Mouse (Mus musculus): Measurements from ENCODE around the gene Gadd45b. TPM values are rescaled to one million over a fixed set of nuclear protein-coding genes. Genes with fewer than 3 reads are reported as not detected.

The Gadd45b gene
- polyA plus RNA-seq, 1 experiment from 2014 or later: 21.2 TPM

DNA sequence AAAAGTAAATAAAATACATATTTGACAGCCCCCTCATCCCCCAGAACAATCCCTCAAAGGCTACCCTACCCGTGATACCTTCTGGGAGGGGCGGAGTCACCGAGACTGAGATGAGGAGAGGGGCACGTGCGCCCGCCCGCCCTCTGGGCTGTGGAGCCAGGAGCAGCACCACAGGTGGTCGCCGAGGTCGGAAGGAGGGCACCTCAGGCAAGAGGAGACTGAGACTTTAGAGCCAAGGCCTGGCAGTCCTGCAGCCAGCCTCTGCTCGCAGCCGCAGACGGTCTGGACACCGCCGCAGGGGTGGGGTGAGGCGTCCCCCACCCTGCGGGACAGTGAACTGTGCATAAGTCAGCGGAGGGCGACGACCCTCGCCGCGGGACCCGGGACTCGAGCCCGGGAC, 1.8 kb downstream of the Gadd45b start:
- no peak for DNase-seq (ENCODE audit: low spot score)
- 6% methylated on average over 26 of the region's 26 CpGs for WGBS
- peaks cover 57% of the 10 kb centered on the region for H3K4me1 ChIP-seq (replicated peaks; ENCODE audit: control insufficient read depth, insufficient read depth, low read length)

DNA sequence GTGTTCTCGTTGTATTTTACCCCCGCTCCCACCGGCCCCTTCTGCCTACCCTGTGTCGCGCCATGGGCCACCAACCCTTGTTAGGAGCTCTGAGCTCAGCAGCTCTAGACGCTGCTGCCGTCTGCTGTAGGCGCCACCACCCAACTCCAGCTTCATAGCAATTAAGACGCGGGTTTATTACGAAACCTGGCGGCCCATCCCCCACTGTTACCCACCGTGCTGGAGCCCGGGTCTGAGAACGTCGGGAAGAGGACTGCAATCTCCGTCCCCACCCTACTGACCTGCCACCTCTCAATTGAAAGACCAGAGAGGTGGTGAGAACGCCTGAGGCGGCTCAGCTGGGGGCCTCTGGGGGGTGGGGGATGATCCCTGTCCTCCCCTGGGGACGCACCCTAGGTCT, 2.3 kb downstream of the Gadd45b start:
- Histone ChIP-seq H3K4me3 (ENCODE audit: low read depth, low read length) (peak overlapping the region; percentile 64), H3K27ac (ENCODE audit: low read depth) (no peak overlapping the region), H3K36me3 (ENCODE audit: control insufficient read depth, insufficient read depth, low read length) (no peaks in the 10 kb centered on the region), H3K4me2 (ENCODE audit: low read length) (peak overlapping the region; percentile 79), H3K9ac (ENCODE audit: low read length) (0 out of 2 replicates have a peak overlapping the region, but pooled peaks have one; percentile 27), H3K4me1 (replicated peaks; ENCODE audit: control insufficient read depth, insufficient read depth, low read length) (peaks cover 62% of the 10 kb centered on the region), H3K27me3 (replicated peaks; ENCODE audit: control insufficient read depth, insufficient read depth, low read length) (peaks cover 39% of the 10 kb centered on the region), H3K9me3 (ENCODE audit: control insufficient read depth, low read length) (no peaks in the 10 kb centered on the region)
- 2% methylated on average over 20 of the region's 20 CpGs for WGBS
- peak; percentile 75 for DNase-seq (ENCODE audit: low spot score)
- no peak for ATAC-seq (replicated peaks; ENCODE audit: low FRiP score, low TSS enrichment, low read depth)

More for the DNA sequence above, 1.8 kb downstream of the Gadd45b start:
- peak overlapping the region; percentile 79 for H3K4me2 ChIP-seq (ENCODE audit: low read length)
- no peak overlapping the region for H3K27ac ChIP-seq (ENCODE audit: low read depth)
- no peak for ATAC-seq (replicated peaks; ENCODE audit: low FRiP score, low TSS enrichment, low read depth)
- peaks cover 39% of the 10 kb centered on the region for H3K27me3 ChIP-seq (replicated peaks; ENCODE audit: control insufficient read depth, insufficient read depth, low read length)
- no peaks in the 10 kb centered on the region for H3K9me3 ChIP-seq (ENCODE audit: control insufficient read depth, low read length)
- no peak overlapping the region for H3K9ac ChIP-seq (ENCODE audit: low read length)
- H3K36me3 ChIP-seq (ENCODE audit: control insufficient read depth, insufficient read depth, low read length): no peaks in the 10 kb centered on the region
- peak overlapping the region; percentile 64 for H3K4me3 ChIP-seq (ENCODE audit: low read depth, low read length)

- no peak for DNase-seq (ENCODE audit: low spot score)
- H3K27ac ChIP-seq (ENCODE audit: low read depth): no peak overlapping the region
- peaks cover 68% of the 10 kb centered on the region for H3K4me1 ChIP-seq (replicated peaks; ENCODE audit: control insufficient read depth, insufficient read depth, low read length)
- H3K4me2 ChIP-seq (ENCODE audit: low read length): peak overlapping the region; percentile 79
- 0 out of 2 replicates have a peak overlapping the region, but pooled peaks have one; percentile 27 for H3K9ac ChIP-seq (ENCODE audit: low read length)
- no peak for ATAC-seq (replicated peaks; ENCODE audit: low FRiP score, low TSS enrichment, low read depth)
- no peaks in the 10 kb centered on the region for H3K9me3 ChIP-seq (ENCODE audit: control insufficient read depth, low read length)
- peak overlapping the region; percentile 64 for H3K4me3 ChIP-seq (ENCODE audit: low read depth, low read length)
- H3K27me3 ChIP-seq (replicated peaks; ENCODE audit: control insufficient read depth, insufficient read depth, low read length): peaks cover 39% of the 10 kb centered on the region
- 3% methylated on average over 17 of the region's 17 CpGs for WGBS
- H3K36me3 ChIP-seq (ENCODE audit: control insufficient read depth, insufficient read depth, low read length): no peaks in the 10 kb centered on the region
Measured at GRCm38 (mm10) chr10:80932700-80933420, 3.0 kb downstream of the Gadd45b start.

DNA sequence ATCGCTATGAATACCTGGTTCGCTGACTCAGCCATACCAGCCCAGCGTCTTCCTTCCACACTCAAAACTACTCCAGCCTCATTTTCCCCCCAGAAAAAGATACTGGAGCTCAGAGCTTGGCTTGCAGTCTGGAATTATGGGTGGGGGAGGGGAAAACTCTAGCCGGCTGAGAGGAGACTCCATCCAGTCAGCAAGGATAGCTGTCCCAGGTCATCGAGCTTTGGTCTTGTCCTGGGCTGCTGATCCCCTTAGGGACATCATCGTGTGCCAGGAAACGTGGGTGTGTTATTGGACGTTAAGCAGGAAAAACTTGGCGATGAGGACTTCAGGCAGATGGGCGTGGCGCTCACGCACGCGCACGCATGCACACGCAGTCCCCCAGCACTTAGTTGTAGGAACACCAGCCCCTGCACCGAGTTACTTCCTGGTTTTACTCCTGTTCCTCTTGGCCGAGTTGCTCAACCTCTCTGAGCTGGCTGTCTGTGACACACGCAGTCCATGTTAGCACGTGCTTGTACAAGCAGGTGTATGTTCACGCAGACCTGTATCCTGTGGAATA, 3.6 kb downstream of the Gadd45b start:
- Histone ChIP-seq H3K27me3 (replicated peaks; ENCODE audit: control insufficient read depth, insufficient read depth, low read length) (peaks cover 39% of the 10 kb centered on the region), H3K4me2 (ENCODE audit: low read length) (peak overlapping the region; percentile 79), H3K36me3 (ENCODE audit: control insufficient read depth, insufficient read depth, low read length) (no peaks in the 10 kb centered on the region), H3K4me3 (ENCODE audit: low read depth, low read length) (peak overlapping the region; percentile 12; the same call in 1 of the 2 replicates), H3K9ac (ENCODE audit: low read length) (no peak overlapping the region), H3K27ac (ENCODE audit: low read depth) (no peak overlapping the region; the same call in 1 of the 2 replicates), H3K4me1 (replicated peaks; ENCODE audit: control insufficient read depth, insufficient read depth, low read length) (peaks cover 74% of the 10 kb centered on the region), H3K9me3 (ENCODE audit: control insufficient read depth, low read length) (no peaks in the 10 kb centered on the region)
- DNase-seq (ENCODE audit: low spot score): peak; percentile 68
- no peak for ATAC-seq (replicated peaks; ENCODE audit: low FRiP score, low TSS enrichment, low read depth)
- 4% methylated on average over 21 of the region's 21 CpGs for WGBS

DNA sequence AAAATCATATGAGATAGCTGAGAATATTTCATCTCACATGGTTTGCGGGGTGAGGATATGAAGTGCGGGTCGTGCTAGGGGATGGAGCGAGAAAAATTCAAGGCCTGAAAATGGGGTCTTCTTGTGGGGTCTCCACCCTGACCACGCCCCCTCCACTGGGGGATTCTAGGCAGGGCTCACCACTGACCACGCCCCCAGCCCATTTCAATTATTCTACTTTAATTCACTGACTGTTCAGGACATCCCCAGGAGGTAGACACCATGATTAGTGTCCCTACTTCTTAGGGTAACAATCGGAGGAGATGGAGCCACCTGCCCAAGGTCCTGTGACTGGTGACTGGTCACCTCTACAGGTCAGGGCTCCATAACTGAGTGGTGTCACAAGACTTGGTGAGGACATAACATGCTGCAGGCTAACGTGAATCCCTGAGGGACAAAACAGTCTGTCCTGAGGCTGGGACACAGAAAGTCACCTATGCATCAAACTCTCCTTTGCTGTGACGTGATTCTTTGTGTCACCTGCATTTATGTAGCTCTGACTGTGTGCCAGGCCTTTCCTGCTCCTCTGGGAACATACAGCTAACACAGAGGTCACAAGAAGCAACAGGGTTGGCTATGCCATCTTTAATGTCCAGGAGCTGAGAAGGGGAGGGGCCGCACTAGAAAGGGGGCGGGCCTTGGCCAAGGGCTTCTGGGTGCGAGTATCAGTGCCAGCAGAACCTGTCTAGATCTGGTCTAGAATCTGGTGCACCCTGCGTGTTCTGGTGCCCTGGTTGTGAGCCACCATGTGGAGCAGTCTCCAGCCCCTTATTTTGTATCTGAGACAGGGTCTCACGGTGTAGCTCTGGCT, 4.5 kb downstream of the Gadd45b start:
- Histone ChIP-seq H3K27me3 (replicated peaks; ENCODE audit: control insufficient read depth, insufficient read depth, low read length) (peaks cover 39% of the 10 kb centered on the region), H3K9ac (ENCODE audit: low read length) (no peak overlapping the region), H3K36me3 (ENCODE audit: control insufficient read depth, insufficient read depth, low read length) (no peaks in the 10 kb centered on the region), H3K4me2 (ENCODE audit: low read length) (no peak overlapping the region), H3K4me3 (ENCODE audit: low read depth, low read length) (no peak overlapping the region), H3K9me3 (ENCODE audit: control insufficient read depth, low read length) (no peaks in the 10 kb centered on the region), H3K4me1 (replicated peaks; ENCODE audit: control insufficient read depth, insufficient read depth, low read length) (peaks cover 76% of the 10 kb centered on the region), H3K27ac (ENCODE audit: low read depth) (no peak overlapping the region)
- no peak for DNase-seq (ENCODE audit: low spot score)
- WGBS: 52% methylated on average over 14 of the region's 14 CpGs
- ATAC-seq (replicated peaks; ENCODE audit: low FRiP score, low TSS enrichment, low read depth): no peak

GRCm38 (mm10) chr10:80935241-80935640, 5.4 kb downstream of the Gadd45b start:
- Histone ChIP-seq H3K9me3 (ENCODE audit: control insufficient read depth, low read length) (no peaks in the 10 kb centered on the region), H3K36me3 (ENCODE audit: control insufficient read depth, insufficient read depth, low read length) (no peaks in the 10 kb centered on the region), H3K4me2 (ENCODE audit: low read length) (0 out of 2 replicates have a peak overlapping the region, but pooled peaks have one; percentile 61), H3K4me3 (ENCODE audit: low read depth, low read length) (no peak overlapping the region), H3K4me1 (replicated peaks; ENCODE audit: control insufficient read depth, insufficient read depth, low read length) (peaks cover 82% of the 10 kb centered on the region), H3K9ac (ENCODE audit: low read length) (no peak overlapping the region), H3K27ac (ENCODE audit: low read depth) (no peak overlapping the region), H3K27me3 (replicated peaks; ENCODE audit: control insufficient read depth, insufficient read depth, low read length) (peaks cover 39% of the 10 kb centered on the region)
- no peak for ATAC-seq (replicated peaks; ENCODE audit: low FRiP score, low TSS enrichment, low read depth)
- WGBS: 30% methylated on average over 3 of the region's 3 CpGs
- DNase-seq (ENCODE audit: low spot score): no peak

GRCm38 (mm10) chr10:80935698-80936097, 5.8 kb downstream of the Gadd45b start:
- ATAC-seq (replicated peaks; ENCODE audit: low FRiP score, low TSS enrichment, low read depth): no peak
- peak overlapping the region; percentile 31 for H3K4me3 ChIP-seq (ENCODE audit: low read depth, low read length)
- H3K27me3 ChIP-seq (replicated peaks; ENCODE audit: control insufficient read depth, insufficient read depth, low read length): peaks cover 35% of the 10 kb centered on the region
- peak overlapping the region; percentile 39; the same call in 1 of the 2 replicates for H3K9ac ChIP-seq (ENCODE audit: low read length)
- no peaks in the 10 kb centered on the region for H3K36me3 ChIP-seq (ENCODE audit: control insufficient read depth, insufficient read depth, low read length)
- H3K9me3 ChIP-seq (ENCODE audit: control insufficient read depth, low read length): no peaks in the 10 kb centered on the region
- 12% methylated on average over 17 of the region's 17 CpGs for WGBS
- DNase-seq (ENCODE audit: low spot score): no peak
- 0 out of 2 replicates have a peak overlapping the region, but pooled peaks have one; percentile 9 for H3K27ac ChIP-seq (ENCODE audit: low read depth)
- H3K4me2 ChIP-seq (ENCODE audit: low read length): peak overlapping the region; percentile 61
- H3K4me1 ChIP-seq (replicated peaks; ENCODE audit: control insufficient read depth, insufficient read depth, low read length): peaks cover 86% of the 10 kb centered on the region

- peak; percentile 83 for DNase-seq (ENCODE audit: low spot score)
- Histone ChIP-seq H3K4me1 (replicated peaks; ENCODE audit: control insufficient read depth, insufficient read depth, low read length) (peaks cover 86% of the 10 kb centered on the region), H3K4me3 (ENCODE audit: low read depth, low read length) (peak overlapping the region; percentile 31), H3K9ac (ENCODE audit: low read length) (peak overlapping the region; percentile 39), H3K9me3 (ENCODE audit: control insufficient read depth, low read length) (no peaks in the 10 kb centered on the region), H3K4me2 (ENCODE audit: low read length) (peak overlapping the region; percentile 61), H3K36me3 (ENCODE audit: control insufficient read depth, insufficient read depth, low read length) (no peaks in the 10 kb centered on the region), H3K27me3 (replicated peaks; ENCODE audit: control insufficient read depth, insufficient read depth, low read length) (peaks cover 30% of the 10 kb centered on the region), H3K27ac (ENCODE audit: low read depth) (0 out of 2 replicates have a peak overlapping the region, but pooled peaks have one; percentile 9)
- ATAC-seq (replicated peaks; ENCODE audit: low FRiP score, low TSS enrichment, low read depth): peak; percentile 29; the same call in 1 of the 2 replicates
- WGBS: 4% methylated on average over 37 of the region's 37 CpGs
Measured at GRCm38 (mm10) chr10:80936135-80936809, 6.4 kb downstream of the Gadd45b start.
